Mouse (Mus musculus) brain, embryonic 18.5 days (tissue): ENCODE measurements around the gene Lyrm4.
A peak's percentile ranks its signal among the peaks of the same experiment; 100 is the strongest.

Experiments used
- DNase-seq: peaks from one replicate; pipeline ENCODE4 v3.0.0-alpha.2; 2012; ENCODE audit warnings: low read depth, low spot score

The Lyrm4 gene

DNA sequence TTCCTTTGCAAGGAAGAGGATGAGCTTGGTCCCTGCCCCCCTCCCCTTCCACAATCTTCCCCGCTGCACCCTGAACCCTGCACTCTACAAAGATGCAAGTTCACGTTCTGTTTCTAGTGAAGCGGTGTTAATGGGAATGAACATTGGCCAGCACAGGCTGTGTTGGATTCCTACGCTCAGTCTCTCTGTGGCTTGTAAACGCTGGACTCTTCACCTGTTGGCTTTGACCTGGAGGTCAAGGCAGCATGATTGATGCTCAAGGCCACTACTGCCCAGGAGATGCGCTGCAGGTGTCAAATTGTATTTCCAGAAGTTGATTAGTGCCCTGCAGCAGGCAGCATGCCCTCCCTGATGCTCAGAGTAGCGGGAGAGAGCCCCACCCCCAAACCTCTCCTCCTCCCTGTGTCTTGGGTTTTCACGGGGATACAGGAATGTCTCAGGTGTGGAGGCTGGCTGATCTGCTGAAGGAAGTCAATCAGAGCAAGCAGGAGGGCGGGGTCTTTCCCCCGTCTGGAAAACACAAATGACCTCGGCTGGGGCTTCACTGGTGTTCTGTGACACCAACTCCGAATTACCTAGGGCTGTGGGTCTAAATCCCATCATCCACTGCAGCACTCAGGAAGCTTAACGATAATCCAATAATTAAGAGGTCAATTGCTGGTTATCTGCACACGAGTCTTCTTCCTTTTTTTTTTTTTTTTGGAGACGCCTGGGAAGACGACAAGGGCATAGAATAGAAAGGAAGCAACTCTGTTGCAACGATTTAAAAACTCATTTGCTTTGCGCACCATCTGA is 177.3 kb downstream of the Lyrm4 start:
- DNase-seq, result no peak

DNA sequence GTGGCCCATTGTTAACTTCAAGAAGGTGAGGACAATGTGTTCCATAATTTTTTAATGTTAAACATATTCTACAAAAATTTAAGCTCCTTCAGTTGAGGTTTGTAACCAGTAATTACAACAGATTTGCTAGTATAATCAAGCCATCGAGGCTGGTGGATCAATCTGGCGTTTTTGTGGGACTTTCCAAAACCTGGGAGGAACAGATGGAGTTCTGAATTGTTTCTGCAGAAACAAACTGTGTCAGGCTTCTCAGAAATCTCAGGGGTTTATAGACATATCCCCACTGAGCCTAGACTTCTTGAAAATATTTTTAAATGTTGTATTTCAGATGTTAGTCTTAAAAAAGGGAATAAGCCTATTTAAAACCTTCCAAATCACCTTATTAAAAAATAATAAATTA is 179.3 kb downstream of the Lyrm4 start:
- peak; percentile 65 for DNase-seq
